Mouse (Mus musculus): ENCODE measurements around the gene Stap2. TPM values are rescaled to one million over a fixed set of nuclear protein-coding genes. Genes with fewer than 3 reads are reported as not detected.

Gene Stap2
- polyA plus RNA-seq, 1 experiment, result 22.2 TPM

GRCm38 (mm10) chr17:56009962-56010240, 4.5 kb upstream of the Stap2 start:
- no peak for TF ChIP-seq POLR2A (IDR thresholded peaks at IDR 0.05; ENCODE audit: control insufficient read depth, extremely low read depth, insufficient read depth, low read length, poor library complexity)
- TF ChIP-seq CTCF (IDR thresholded peaks at IDR 0.05; ENCODE audit: borderline replicate concordance, control insufficient read depth, extremely low read depth, insufficient read depth, low read length, poor library complexity), result no peak
- no peak for DNase-seq
- Histone ChIP-seq H3K4me3 (ENCODE audit: control insufficient read depth, insufficient read depth, low read length) (no peak overlapping the region), H3K36me3 (ENCODE audit: control insufficient read depth, insufficient read depth, low read length) (no peaks in the 10 kb centered on the region), H3K4me1 (replicated peaks; ENCODE audit: control insufficient read depth, insufficient read depth, low read length) (peaks cover 17% of the 10 kb centered on the region), H3K27me3 (ENCODE audit: control insufficient read depth, insufficient read depth, low read length) (no peaks in the 10 kb centered on the region), H3K27ac (ENCODE audit: control insufficient read depth, insufficient read depth, low read length) (no peak overlapping the region)
- 51% methylated on average over 2 of the region's 2 CpGs for WGBS

- WGBS, result under 1% methylated on average over 62 of the region's 62 CpGs
- Histone ChIP-seq H3K27ac (ENCODE audit: control insufficient read depth, insufficient read depth, low read length) (peak overlapping the region; percentile 47), H3K27me3 (ENCODE audit: control insufficient read depth, insufficient read depth, low read length) (no peaks in the 10 kb centered on the region), H3K4me3 (ENCODE audit: control insufficient read depth, insufficient read depth, low read length) (peak overlapping the region; percentile 87), H3K4me1 (replicated peaks; ENCODE audit: control insufficient read depth, insufficient read depth, low read length) (peaks cover 17% of the 10 kb centered on the region), H3K36me3 (ENCODE audit: control insufficient read depth, insufficient read depth, low read length) (no peaks in the 10 kb centered on the region)
- peak; percentile 93 for DNase-seq
- TF ChIP-seq CTCF (IDR thresholded peaks at IDR 0.05; ENCODE audit: borderline replicate concordance, control insufficient read depth, extremely low read depth, insufficient read depth, low read length, poor library complexity), result peak; percentile 76; the same call in 1 of the 2 replicates
- TF ChIP-seq POLR2A (IDR thresholded peaks at IDR 0.05; ENCODE audit: control insufficient read depth, extremely low read depth, insufficient read depth, low read length, poor library complexity), result peak; percentile 84
Observed at GRCm38 (mm10) chr17:56009088-56009961, 3.9 kb upstream of the Stap2 start.

GRCm38 (mm10) chr17:56008356-56009087, 3.1 kb upstream of the Stap2 start:
- Histone ChIP-seq H3K4me3 (ENCODE audit: control insufficient read depth, insufficient read depth, low read length) (peak overlapping the region; percentile 87), H3K27ac (ENCODE audit: control insufficient read depth, insufficient read depth, low read length) (peak overlapping the region; percentile 47), H3K36me3 (ENCODE audit: control insufficient read depth, insufficient read depth, low read length) (no peaks in the 10 kb centered on the region), H3K27me3 (ENCODE audit: control insufficient read depth, insufficient read depth, low read length) (no peaks in the 10 kb centered on the region), H3K4me1 (replicated peaks; ENCODE audit: control insufficient read depth, insufficient read depth, low read length) (peaks cover 17% of the 10 kb centered on the region)
- 1% methylated on average over 21 of the region's 21 CpGs for WGBS
- TF ChIP-seq CTCF (IDR thresholded peaks at IDR 0.05; ENCODE audit: borderline replicate concordance, control insufficient read depth, extremely low read depth, insufficient read depth, low read length, poor library complexity), result no peak
- peak; percentile 41; the same call in 1 of the 2 replicates for TF ChIP-seq POLR2A (IDR thresholded peaks at IDR 0.05; ENCODE audit: control insufficient read depth, extremely low read depth, insufficient read depth, low read length, poor library complexity)
- DNase-seq, result peak; percentile 91

- H3K4me3 ChIP-seq (ENCODE audit: control insufficient read depth, insufficient read depth, low read length), result no peak overlapping the region
- no peak for DNase-seq
- no peaks in the 10 kb centered on the region for H3K27me3 ChIP-seq (ENCODE audit: control insufficient read depth, insufficient read depth, low read length)
- peaks cover 17% of the 10 kb centered on the region for H3K4me1 ChIP-seq (replicated peaks; ENCODE audit: control insufficient read depth, insufficient read depth, low read length)
- no peak overlapping the region for H3K27ac ChIP-seq (ENCODE audit: control insufficient read depth, insufficient read depth, low read length)
- H3K36me3 ChIP-seq (ENCODE audit: control insufficient read depth, insufficient read depth, low read length), result no peaks in the 10 kb centered on the region
- WGBS, result 49% methylated on average over 14 of the region's 14 CpGs
- TF ChIP-seq POLR2A (IDR thresholded peaks at IDR 0.05; ENCODE audit: control insufficient read depth, extremely low read depth, insufficient read depth, low read length, poor library complexity) (no peak), CTCF (IDR thresholded peaks at IDR 0.05; ENCODE audit: borderline replicate concordance, control insufficient read depth, extremely low read depth, insufficient read depth, low read length, poor library complexity) (no peak)
Observed at GRCm38 (mm10) chr17:56007444-56008355, 2.3 kb upstream of the Stap2 start.

GRCm38 (mm10) chr17:56006956-56007355, 1.6 kb upstream of the Stap2 start:
- H3K4me3 ChIP-seq (ENCODE audit: control insufficient read depth, insufficient read depth, low read length), result no peak overlapping the region
- H3K27ac ChIP-seq (ENCODE audit: control insufficient read depth, insufficient read depth, low read length), result no peak overlapping the region
- 87% methylated on average over 10 of the region's 10 CpGs for WGBS
- no peaks in the 10 kb centered on the region for H3K27me3 ChIP-seq (ENCODE audit: control insufficient read depth, insufficient read depth, low read length)
- peaks cover 17% of the 10 kb centered on the region for H3K4me1 ChIP-seq (replicated peaks; ENCODE audit: control insufficient read depth, insufficient read depth, low read length)
- DNase-seq, result no peak
- no peaks in the 10 kb centered on the region for H3K36me3 ChIP-seq (ENCODE audit: control insufficient read depth, insufficient read depth, low read length)
- no peak for TF ChIP-seq CTCF (IDR thresholded peaks at IDR 0.05; ENCODE audit: borderline replicate concordance, control insufficient read depth, extremely low read depth, insufficient read depth, low read length, poor library complexity)
- no peak for TF ChIP-seq POLR2A (IDR thresholded peaks at IDR 0.05; ENCODE audit: control insufficient read depth, extremely low read depth, insufficient read depth, low read length, poor library complexity)

GRCm38 (mm10) chr17:56003000-56003399, 2.4 kb downstream of the Stap2 start:
- DNase-seq, result no peak
- Histone ChIP-seq H3K27me3 (ENCODE audit: control insufficient read depth, insufficient read depth, low read length) (no peaks in the 10 kb centered on the region), H3K4me3 (ENCODE audit: control insufficient read depth, insufficient read depth, low read length) (no peak overlapping the region), H3K27ac (ENCODE audit: control insufficient read depth, insufficient read depth, low read length) (no peak overlapping the region), H3K4me1 (replicated peaks; ENCODE audit: control insufficient read depth, insufficient read depth, low read length) (0 out of 2 replicates have a peak, but pooled peaks cover 2% of the 10 kb centered on the region), H3K36me3 (ENCODE audit: control insufficient read depth, insufficient read depth, low read length) (no peaks in the 10 kb centered on the region)
- WGBS, result 39% methylated on average over 3 of the region's 3 CpGs
- TF ChIP-seq POLR2A (IDR thresholded peaks at IDR 0.05; ENCODE audit: control insufficient read depth, extremely low read depth, insufficient read depth, low read length, poor library complexity), result no peak
- TF ChIP-seq CTCF (IDR thresholded peaks at IDR 0.05; ENCODE audit: borderline replicate concordance, control insufficient read depth, extremely low read depth, insufficient read depth, low read length, poor library complexity), result no peak
